Mouse (Mus musculus): Measurements from ENCODE around the gene D11Wsu47e.

D11Wsu47e gene

GRCm38 (mm10) chr11:113736848-113737552 is 52.8 kb downstream of the D11Wsu47e start:
- no peak for DNase-seq (ENCODE audit: low spot score)

GRCm38 (mm10) chr11:113737553-113737854 is 53.3 kb downstream of the D11Wsu47e start:
- DNase-seq (ENCODE audit: low spot score) = no peak

GRCm38 (mm10) chr11:113737912-113738311 is 53.7 kb downstream of the D11Wsu47e start:
- no peak for DNase-seq (ENCODE audit: low spot score)

- no peak for DNase-seq (ENCODE audit: low spot score)
Observed at GRCm38 (mm10) chr11:113739213-113739612, 55.0 kb downstream of the D11Wsu47e start.

- DNase-seq (ENCODE audit: low spot score) = no peak
Observed at GRCm38 (mm10) chr11:113740100-113740499, 55.9 kb downstream of the D11Wsu47e start.

- DNase-seq (ENCODE audit: low spot score) = no peak
Observed at GRCm38 (mm10) chr11:113742998-113743397, 58.8 kb downstream of the D11Wsu47e start.
